Mouse (Mus musculus) adrenal gland, adult (tissue): ENCODE results near the gene Tdo2.

Experiments used
- DNase-seq, 2 experiments: peaks; one replicate each; pipeline ENCODE4 v3.0.0; 2022 to 2023; ENCODE audit warnings: low spot score in 1 of 2; ENCODE audit not compliant: inconsistent age in 2 of 2

Gene Tdo2

GRCm38 (mm10) chr3:81944851-81945393, 31.1 kb downstream of the Tdo2 start:
- DNase-seq, result no peak

GRCm38 (mm10) chr3:81943097-81943496, 32.9 kb downstream of the Tdo2 start:
- peak in 1 of 2 experiments; percentile 17 for DNase-seq

- peak in 1 of 2 experiments; percentile 22 for DNase-seq
Observed at GRCm38 (mm10) chr3:81942341-81942740, 33.7 kb downstream of the Tdo2 start.

- DNase-seq, result peak; percentile 56 to 73
Observed at GRCm38 (mm10) chr3:81938924-81939323, 37.1 kb downstream of the Tdo2 start.

GRCm38 (mm10) chr3:81933348-81933747, 42.7 kb downstream of the Tdo2 start:
- DNase-seq, result peak in 1 of 2 experiments; percentile 59

- DNase-seq, result peak; percentile 89 to 97
Observed at GRCm38 (mm10) chr3:81932141-81933101, 43.6 kb downstream of the Tdo2 start, which contains the start of gene Ctso. Gene Ctso, plus strand, starts transcription at chr3:81932601.

GRCm38 (mm10) chr3:81931695-81932094, 44.3 kb downstream of the Tdo2 start:
- no peak for DNase-seq

- DNase-seq, result no peak
Observed at GRCm38 (mm10) chr3:81929073-81929472, 46.9 kb downstream of the Tdo2 start.

GRCm38 (mm10) chr3:81926764-81927325, 49.2 kb downstream of the Tdo2 start:
- DNase-seq, result no peak

GRCm38 (mm10) chr3:81925856-81926255, 50.1 kb downstream of the Tdo2 start:
- DNase-seq, result no peak

GRCm38 (mm10) chr3:81924931-81925330, 51.1 kb downstream of the Tdo2 start:
- peak; percentile 20 to 82 for DNase-seq

GRCm38 (mm10) chr3:81922910-81923309, 53.1 kb downstream of the Tdo2 start:
- peak; percentile 14 to 71 for DNase-seq

GRCm38 (mm10) chr3:81919681-81920080, 56.3 kb downstream of the Tdo2 start:
- no peak for DNase-seq

- DNase-seq, result no peak
Observed at GRCm38 (mm10) chr3:81918215-81918614, 57.8 kb downstream of the Tdo2 start.

GRCm38 (mm10) chr3:81917354-81917935, 58.6 kb downstream of the Tdo2 start:
- no peak for DNase-seq

- no peak for DNase-seq
Observed at GRCm38 (mm10) chr3:81916030-81916686, 59.8 kb downstream of the Tdo2 start.

- peak; percentile 17 to 61 for DNase-seq
Observed at GRCm38 (mm10) chr3:81910286-81911036, 65.5 kb downstream of the Tdo2 start.
